Mouse (Mus musculus) embryonic fibroblast, embryonic 13.5 days (primary cell): ENCODE measurements around the gene Tspan11. TPM values are rescaled to one million over a fixed set of nuclear protein-coding genes. Genes with fewer than 3 reads are reported as not detected.

Experiments used
- H3K27ac ChIP-seq: 2 replicates; pipeline ENCODE4 v1.5.1; 2012; ENCODE audit warnings: low read length, control low read depth, inconsistent platforms; ENCODE audit not compliant: insufficient read depth
- H3K4me1 ChIP-seq: 2 replicates; pipeline ENCODE4 v1.6.1; 2011; ENCODE audit warnings: low read length; ENCODE audit not compliant: control insufficient read depth, insufficient read depth
- H3K4me3 ChIP-seq: 2 replicates; pipeline ENCODE4 v1.5.1; 2011; ENCODE audit warnings: mild to moderate bottlenecking, control low read depth, low read length; ENCODE audit not compliant: insufficient read depth
- CTCF ChIP-seq: IDR thresholded peaks from 2 replicates; pipeline ENCODE4 v1.5.1; 2011; ENCODE audit warnings: mild to moderate bottlenecking, control low read depth, low read length, moderate library complexity, borderline replicate concordance; ENCODE audit not compliant: insufficient read depth
- POLR2A ChIP-seq: IDR thresholded peaks from 2 replicates; pipeline ENCODE4 v1.6.1; 2011; ENCODE audit warnings: low read depth, mild to moderate bottlenecking, control low read depth, low read length, moderate library complexity
- polyA plus RNA-seq: library from polyadenylated mRNA; stranded (reverse); fragments of >200 nt; gene quantifications from 2 replicates; pipeline ENCODE4 v1.2.4, GENCODE M21; 2011; ENCODE audit warnings: low read depth; ENCODE audit not compliant: missing spikeins, insufficient read length

The Tspan11 gene
- polyA plus RNA-seq, 1 experiment, result 17.9 TPM

DNA sequence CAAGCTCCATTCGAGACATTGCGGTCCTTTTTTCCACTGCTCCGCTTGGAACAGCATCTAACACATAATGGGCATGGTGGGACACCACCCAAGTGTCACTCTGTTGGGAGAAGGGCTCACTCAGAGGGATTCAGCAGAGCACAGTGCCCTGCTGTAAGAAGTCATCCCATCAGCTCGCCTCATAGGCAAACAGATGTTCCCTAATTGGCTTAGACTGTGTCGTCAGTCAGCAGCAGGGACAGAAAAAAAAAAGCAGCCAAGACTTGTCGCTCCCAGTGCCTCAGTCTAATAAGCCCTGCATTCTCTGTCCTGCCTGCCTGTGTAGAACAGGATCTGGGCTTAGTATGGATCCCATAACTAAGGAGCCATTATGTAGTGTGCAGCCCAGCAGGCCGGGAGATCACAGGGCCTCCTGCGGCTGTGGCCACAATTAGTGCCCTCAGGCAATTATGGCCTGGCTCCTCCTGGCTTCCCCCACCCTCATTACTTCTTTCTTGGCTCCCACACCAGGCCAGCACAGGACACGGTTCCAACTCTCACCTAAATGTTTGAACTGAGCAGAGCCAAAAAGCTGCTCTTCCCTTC lies 31.6 kb upstream of the Tspan11 start:
- no peak for TF ChIP-seq CTCF
- no peak for TF ChIP-seq POLR2A
- no peak overlapping the region for H3K4me3 ChIP-seq
- no peaks in the 10 kb centered on the region for H3K4me1 ChIP-seq
- H3K27ac ChIP-seq, result no peak overlapping the region

DNA sequence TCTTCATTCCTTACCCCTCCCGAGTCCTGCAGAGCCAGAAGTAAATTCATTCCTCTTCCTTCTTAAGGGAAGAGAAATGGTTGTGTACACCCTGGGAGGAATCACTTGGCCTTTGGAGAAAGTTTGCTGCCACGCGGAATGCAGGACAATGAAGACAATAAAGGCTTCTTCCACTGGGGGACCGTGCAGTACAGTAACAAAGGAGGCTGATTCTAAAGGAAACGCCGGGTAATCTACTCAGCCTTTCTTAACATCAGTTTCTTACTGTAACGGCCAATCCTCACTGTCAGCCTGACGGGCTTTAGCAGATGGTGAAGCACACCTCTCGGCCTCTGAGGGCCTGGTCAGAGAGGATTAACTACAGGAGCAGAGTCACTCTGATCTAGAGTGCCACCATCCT lies 25.4 kb upstream of the Tspan11 start:
- Histone ChIP-seq H3K4me3 (no peak overlapping the region), H3K27ac (no peak overlapping the region), H3K4me1 (no peaks in the 10 kb centered on the region; the same call in 1 of the 2 replicates)
- no peak for TF ChIP-seq POLR2A

DNA sequence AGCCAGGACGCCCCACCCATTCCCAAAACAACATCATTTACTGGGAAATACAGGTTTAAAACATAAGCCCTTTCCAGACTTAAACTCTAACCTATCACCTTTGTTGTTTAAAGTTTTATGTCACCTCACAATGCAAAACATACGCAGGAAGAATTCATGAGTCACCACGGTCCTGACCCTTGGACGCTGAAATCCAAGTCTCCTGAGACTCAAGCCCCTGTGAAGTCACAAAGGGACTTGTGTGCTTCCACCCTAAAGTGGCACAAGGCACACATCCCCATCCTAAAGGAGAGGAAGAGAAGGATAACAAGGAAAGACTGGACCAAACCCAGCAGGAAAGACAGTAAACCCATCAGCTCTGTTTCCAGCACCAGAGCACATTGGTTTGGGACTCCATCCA lies 22.0 kb upstream of the Tspan11 start:
- H3K4me3 ChIP-seq, result no peak overlapping the region
- H3K4me1 ChIP-seq, result peaks cover 7% of the 10 kb centered on the region; the same call in 1 of the 2 replicates
- H3K27ac ChIP-seq, result no peak overlapping the region
- no peak for TF ChIP-seq CTCF
- TF ChIP-seq POLR2A, result no peak

DNA sequence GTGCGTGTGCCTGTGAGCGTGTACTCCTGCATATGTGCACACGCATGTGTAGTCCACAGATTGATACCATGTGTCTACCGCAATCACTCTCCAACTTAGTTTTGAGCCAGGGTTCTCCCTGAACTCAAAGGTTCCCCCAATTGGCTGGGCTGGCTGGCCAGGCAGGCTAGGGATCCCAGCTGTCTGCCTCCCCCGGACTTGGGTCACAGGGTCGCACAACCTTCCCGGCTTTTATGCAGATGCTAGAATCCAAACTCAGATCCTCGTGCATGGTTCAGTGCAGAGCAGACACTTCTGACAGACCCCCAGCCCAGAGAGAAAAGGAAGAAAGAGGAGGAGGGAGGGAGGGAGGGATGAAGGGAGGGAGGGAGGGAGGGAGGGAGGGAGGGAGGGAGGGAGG lies 18.8 kb upstream of the Tspan11 start:
- H3K27ac ChIP-seq, result no peak overlapping the region
- H3K4me1 ChIP-seq, result peaks cover 12% of the 10 kb centered on the region

DNA sequence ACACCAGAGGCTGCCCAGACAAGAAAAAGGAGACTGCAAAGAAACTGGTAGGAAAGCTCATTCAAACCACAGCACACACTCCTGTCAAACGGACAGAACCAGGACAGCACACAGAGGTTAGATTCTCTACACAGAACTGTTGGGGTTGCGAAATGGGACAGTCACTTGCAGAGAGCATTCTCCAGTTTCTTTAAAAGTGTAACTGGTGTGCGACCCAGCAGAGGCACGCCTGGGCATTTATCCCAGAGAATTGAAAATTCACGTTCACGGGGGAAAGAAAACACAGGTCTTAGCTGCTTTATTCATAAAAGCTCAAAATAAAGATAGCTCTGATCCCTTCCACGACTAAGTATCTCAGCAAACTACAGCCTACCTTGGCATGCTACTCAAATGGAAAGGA lies 18.3 kb upstream of the Tspan11 start:
- TF ChIP-seq POLR2A, result no peak
- TF ChIP-seq CTCF, result no peak
- Histone ChIP-seq H3K27ac (peak overlapping the region; percentile 71), H3K4me3 (no peak overlapping the region), H3K4me1 (peaks cover 12% of the 10 kb centered on the region)

More for the DNA sequence above, 18.8 kb upstream of the Tspan11 start:
- TF ChIP-seq POLR2A, result no peak
- TF ChIP-seq CTCF, result no peak
- H3K4me3 ChIP-seq, result no peak overlapping the region

DNA sequence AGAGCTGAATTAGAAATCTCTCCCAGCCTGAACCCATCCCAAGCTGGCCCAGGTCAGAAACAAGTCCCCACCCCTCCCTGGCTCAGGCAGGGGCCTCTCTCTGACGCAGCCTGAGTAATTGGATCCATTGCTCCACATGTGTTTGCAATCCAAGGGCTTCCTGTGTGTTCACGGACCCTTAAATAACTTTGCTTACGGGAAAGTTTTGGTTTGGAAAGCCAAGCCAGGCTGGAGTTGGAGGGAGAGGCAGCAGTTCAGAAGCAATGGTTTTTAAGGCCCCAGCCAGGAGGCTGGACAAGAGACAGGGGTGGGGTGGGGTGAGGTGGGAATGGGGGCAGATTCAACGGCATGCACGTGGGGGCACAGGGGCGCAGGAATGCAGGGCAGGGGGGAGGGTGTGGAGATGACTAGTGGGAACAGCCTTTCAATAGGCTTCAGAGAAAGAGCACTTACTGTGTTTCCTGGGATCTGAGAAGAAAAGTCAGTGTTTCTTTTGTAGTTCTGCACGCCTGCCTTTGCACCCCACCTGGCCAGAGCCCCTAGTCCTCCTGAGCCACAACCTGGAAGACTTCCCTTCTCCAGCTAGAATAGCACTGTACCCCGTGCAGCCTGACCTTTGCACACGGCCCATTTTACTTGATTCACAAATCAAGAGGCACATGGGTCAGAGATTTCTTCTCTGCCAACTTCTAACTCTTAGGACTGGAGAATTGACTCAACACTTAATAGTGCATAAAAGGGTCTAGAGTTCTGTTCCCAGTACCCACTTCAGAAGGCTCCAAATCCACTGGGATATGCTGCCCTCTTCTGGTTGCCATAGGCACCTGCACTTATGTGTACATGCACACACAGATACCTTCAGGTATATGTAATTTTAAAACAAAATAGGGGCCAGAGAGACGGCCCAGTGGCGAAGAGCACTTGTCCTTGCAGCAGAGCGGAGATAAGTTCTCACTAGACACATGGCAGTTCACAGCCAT lies 16.8 kb upstream of the Tspan11 start:
- H3K4me3 ChIP-seq, result no peak overlapping the region
- TF ChIP-seq POLR2A (no peak), CTCF (no peak)
- peak overlapping the region; percentile 92 for H3K27ac ChIP-seq
- peaks cover 12% of the 10 kb centered on the region for H3K4me1 ChIP-seq

DNA sequence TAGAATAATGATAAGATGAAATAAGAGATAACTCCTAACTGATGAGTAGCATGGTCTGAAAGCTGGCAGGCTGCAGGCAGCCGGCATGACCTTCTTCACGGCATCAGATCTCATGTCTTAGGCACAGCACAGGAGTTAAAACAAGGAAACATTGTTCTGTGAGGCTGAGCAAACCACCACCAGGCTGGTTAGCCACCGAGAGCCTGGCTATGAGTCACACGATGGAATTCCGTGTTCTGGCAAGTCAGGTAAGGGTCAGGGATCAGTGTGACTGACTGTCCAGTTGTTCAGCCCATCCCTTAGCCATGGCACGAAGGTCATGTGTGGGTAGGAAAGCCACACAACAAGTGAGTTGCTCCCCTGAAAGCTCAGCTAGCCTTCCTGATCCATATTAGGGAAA lies 16.0 kb upstream of the Tspan11 start:
- H3K27ac ChIP-seq, result peak overlapping the region; percentile 92; the same call in 1 of the 2 replicates
- H3K4me1 ChIP-seq, result peaks cover 12% of the 10 kb centered on the region
- H3K4me3 ChIP-seq, result no peak overlapping the region

DNA sequence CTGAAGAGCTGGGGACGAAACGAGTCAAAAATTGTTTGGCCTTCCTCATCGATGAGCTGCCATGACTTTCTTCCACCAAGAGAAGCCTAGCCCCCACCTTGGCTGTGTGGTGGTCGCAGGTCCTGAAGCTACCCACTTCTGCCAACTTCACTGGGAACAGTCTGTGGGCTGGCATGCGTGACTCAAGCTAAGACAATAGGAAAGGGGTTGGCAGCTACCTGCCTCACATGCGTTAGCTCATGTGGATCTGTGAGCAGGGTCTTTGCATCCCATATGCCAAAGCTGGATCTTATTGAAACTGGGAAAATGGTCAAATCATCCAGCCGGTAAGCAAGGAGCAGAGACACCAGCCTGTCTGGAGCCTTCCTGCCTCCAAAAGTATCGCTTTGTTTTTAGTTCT lies 14.8 kb upstream of the Tspan11 start:
- Histone ChIP-seq H3K27ac (no peak overlapping the region), H3K4me3 (no peak overlapping the region), H3K4me1 (peaks cover 12% of the 10 kb centered on the region)
- TF ChIP-seq POLR2A (no peak), CTCF (no peak)

More for the DNA sequence above, 16.0 kb upstream of the Tspan11 start:
- no peak for TF ChIP-seq POLR2A
- no peak for TF ChIP-seq CTCF

DNA sequence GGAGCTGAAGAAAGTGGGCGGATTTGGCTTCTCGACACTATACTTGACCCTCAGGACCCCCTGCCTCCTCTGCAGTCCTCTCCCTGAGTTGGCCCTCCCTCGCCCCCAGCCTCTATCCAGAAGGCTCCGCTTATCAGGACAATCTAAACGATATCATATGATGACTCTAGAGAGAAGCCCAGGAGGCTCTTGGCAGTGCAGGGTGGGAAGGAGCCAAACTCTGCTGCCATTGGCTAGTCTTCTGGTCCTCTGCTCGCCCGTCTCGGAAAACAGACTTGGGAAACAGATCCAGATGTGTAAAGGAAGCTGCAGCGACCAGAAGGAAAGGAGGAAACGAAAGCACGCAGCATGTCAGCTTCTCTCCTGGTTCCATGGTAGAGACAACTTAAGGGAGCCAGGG lies 11.5 kb upstream of the Tspan11 start:
- peak overlapping the region; percentile 29; the same call in 1 of the 2 replicates for H3K27ac ChIP-seq
- H3K4me1 ChIP-seq, result peaks cover 6% of the 10 kb centered on the region
- no peak for TF ChIP-seq CTCF
- no peak for TF ChIP-seq POLR2A
- H3K4me3 ChIP-seq, result no peak overlapping the region

DNA sequence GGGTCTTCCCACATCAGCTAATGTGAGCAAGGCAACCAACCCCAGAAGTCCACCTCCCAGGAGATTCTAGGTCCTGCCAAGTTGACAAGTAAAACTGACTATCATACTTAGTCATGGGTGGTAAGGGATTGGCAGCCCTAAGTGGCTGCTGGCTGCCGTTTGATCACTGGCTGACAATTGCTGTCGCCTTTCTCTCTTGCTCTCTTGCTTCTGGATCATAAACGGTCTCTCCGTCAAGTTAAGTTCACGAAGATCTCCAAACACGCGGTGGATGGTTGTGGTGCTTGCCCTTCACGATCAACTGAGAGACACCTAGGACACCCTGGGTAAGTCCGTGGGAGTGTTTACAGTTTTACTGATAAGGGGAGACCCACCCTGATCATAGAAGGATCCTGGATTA lies 11.0 kb upstream of the Tspan11 start:
- Histone ChIP-seq H3K27ac (peak overlapping the region; percentile 29), H3K4me1 (peaks cover 4% of the 10 kb centered on the region), H3K4me3 (no peak overlapping the region)
- TF ChIP-seq POLR2A (no peak), CTCF (no peak)
